Mouse (Mus musculus) embryo, embryonic 10.5 days (tissue): ENCODE results near the gene Scarf1.

ENCODE experiments used
- DNase-seq: peaks from one replicate; pipeline ENCODE4 v3.0.0-alpha.2; 2015; ENCODE audit warnings: low spot score

The Scarf1 gene

DNA sequence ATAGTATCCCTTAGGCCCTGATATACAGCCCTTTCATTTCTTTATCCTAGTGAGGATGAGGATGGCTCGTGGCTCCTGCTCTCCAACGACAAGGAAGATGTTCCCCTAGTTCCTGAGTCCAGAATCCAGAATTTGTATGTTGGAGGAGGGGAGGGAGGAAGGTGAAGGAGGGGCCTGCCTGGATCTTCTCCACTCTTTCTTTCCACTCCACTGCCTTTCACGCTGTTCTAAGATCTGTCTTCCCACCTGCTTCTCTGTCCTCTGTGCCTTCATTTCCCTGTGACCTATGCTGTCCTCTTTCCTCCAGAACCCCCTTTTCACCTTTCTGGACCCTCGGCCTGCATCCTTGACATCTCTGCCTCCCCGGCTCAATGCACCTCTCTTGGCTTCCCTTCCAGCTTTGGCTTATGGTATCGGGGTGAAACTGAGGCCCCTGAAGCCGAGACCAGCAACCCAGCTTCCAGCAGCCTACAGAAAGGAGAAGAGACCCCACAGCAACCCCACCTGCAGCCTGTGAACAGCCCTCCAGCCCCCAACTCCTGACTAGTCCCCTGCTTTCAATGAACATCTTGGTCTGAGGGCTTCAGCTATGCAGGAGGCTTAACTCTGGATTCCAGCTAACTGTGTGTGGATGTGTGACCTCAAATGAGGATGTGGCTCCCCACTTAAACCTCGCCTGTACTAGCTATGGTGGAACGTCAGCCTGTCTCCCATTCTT is 880 bp upstream of the Scarf1 start:
- DNase-seq: no peak

DNA sequence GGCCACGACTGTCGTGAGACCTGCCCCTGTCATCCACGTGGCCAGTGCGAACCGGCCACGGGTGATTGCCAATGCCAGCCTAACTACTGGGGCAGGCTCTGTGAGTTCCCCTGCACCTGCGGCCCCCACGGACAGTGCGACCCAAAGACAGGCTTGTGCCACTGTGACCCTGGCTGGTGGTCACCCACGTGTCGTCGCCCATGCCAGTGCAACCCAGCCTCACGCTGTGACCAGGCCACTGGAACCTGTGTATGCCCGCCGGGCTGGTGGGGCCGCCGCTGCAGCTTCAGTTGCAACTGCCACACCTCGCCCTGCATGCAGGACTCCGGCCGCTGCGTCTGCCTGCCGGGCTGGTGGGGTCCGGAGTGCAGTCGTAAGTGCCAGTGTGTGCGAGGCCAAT is 1.8 kb downstream of the Scarf1 start:
- no peak for DNase-seq

DNA sequence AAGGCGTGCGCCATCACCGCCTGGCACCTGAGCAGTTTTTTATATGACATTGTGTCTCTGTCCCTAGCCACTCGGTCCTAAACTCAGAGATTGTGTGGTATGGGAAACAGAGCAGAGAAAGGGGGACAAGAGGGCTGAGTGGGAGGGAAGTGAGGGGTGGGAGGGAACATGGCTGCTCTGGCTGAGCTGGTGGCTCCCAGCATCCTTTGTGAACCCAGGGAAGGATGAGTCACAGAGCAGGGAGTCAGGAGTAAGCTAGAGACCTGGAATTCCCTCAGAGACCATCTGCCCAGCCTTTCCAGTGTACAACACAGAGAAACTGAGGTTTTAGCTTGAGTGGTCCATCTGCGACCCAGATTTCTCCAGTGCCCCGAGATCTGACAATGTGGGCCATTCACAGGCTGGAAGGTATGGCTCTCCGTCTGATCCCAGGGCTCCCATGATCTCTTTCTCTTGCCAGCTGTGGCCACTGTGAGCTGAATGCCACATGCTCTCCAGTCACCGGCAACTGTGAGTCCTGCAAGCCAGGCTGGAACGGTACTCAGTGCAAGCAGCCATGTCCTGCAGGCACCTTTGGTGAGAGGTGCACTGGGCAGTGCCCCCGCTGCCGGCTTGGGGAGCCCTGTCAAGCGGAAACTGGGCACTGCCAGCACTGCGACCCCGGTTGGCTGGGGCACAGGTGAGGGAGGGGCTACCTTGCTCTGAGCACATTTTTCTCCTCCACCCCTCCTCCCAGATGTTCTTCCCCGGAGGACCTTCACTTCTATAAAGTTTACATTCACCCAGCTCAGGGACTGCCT is 6.7 kb downstream of the Scarf1 start:
- DNase-seq: no peak

DNA sequence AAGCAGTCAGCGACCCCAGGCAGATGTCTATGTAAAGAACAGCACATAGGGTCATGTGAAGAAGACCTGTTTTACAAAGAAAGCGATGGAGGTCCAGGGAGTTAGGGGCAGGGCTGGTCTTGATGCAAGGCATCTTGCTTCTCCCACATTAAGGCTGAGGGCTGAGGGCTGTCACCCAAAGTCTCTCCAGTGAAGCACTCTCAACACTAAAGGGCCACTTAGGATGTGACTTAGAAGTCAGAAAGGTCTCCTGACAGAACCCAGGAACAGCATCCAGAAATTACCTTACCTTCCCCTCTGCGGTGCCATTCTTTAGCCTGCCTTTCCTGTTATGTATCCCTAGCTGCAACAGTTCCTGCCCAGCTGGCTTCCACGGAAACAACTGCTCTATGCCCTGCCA is 8.3 kb downstream of the Scarf1 start:
- no peak for DNase-seq

DNA sequence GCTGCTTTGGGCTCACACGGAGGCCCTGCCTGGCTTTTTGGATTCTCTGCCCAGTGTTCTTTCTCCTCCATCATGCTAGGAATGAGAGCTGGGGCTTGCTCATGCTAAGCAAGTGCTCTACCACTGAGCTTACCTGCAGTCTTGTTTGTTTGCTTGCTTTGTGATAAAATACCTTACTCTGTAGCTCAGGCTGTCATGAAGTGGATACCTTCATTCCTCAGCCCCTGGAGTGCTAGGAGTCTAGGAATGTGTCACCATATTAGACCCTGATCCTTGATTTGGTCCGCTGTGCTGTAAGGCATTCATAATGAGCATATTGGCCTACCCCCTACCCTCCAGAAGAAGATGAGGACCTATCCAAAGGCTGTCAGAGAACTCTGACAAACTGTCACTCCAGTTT is 9.5 kb downstream of the Scarf1 start:
- DNase-seq: no peak

DNA sequence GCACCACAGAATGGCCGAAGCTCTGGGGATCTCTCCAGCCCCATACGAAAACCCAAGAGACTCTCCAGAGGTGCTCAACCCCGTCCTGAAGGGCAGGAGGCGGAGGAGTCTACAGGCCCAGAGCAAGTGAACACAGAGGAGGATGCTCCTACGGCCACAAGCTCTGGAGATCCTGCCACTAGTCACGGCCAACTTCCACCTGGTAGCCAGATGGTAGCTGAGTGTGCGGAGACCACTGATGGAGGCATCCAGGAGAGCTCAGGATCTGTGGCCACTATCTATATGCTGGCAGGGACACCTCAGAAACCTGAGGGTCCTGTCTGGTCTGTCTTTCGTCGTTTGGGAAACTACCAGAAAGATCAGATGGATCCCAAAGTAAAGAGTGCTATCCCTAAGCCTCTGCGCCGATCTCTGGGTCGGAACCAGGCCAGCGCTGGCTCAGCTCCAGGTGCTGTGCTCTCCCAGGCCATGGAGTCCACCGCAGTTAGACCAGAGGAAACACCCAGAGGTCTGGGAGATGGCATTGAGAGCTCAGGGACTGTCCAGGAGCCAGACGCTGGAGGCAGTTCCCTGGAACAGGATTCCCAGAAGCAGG is 12.3 kb downstream of the Scarf1 start:
- DNase-seq: no peak

DNA sequence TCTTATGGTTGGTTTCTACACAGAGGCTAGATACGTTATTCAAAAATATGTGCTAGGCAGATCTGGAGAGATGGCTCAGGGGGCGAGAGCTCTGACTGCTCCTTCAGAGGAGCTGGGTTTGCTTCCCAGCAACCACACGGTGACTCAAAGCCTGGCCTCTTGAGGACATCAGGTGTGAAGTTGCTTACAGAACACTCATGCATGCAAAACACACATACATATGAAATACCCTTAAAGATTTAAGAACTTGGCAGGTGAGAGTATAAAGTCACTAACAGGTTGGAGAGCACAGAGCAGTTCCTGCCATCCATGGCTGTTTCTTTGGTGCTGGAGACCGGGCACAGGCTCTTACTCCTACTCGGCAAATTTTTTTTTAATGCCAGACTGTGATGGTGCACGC is 13.6 kb downstream of the Scarf1 start:
- no peak for DNase-seq

DNA sequence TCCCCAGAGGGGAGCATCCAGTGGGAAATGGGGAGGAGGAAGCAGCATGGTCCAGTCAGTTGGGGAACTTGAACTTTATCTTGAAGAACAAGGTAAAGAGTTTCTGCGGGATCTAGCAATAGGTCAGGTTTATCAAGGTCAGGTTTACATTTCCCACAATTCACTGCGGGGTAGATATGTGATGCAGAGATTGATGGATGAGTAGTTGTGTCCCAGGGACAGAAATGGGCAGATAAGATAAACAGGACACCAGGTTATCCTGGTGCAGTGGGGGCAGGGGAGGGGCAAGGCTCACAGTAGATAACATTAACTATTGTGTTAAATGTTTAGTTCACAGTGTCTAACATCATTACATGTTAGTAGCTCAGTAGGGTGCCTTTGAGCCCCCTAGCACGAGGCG is 16.4 kb downstream of the Scarf1 start:
- DNase-seq: no peak

DNA sequence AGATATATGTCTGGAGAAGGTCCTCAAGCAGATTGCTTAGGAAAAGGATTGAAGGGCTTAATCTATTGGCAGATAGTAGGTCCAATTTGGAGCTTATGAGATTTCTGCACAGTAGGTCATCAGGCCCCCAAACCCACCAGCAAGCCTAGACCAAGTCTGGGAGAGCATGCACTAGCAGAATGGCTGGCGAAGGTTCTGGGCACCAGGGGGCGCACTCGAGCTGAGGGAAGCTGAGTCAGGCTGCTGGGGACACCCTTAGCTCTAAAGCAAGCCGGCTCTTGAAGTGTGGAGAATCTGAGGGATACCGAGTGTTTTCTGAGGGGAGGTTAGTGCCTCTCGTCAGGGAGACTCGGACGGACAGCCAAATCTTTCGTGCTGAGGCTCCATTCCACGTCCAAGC is 17.0 kb downstream of the Scarf1 start:
- DNase-seq: peak; percentile 97

DNA sequence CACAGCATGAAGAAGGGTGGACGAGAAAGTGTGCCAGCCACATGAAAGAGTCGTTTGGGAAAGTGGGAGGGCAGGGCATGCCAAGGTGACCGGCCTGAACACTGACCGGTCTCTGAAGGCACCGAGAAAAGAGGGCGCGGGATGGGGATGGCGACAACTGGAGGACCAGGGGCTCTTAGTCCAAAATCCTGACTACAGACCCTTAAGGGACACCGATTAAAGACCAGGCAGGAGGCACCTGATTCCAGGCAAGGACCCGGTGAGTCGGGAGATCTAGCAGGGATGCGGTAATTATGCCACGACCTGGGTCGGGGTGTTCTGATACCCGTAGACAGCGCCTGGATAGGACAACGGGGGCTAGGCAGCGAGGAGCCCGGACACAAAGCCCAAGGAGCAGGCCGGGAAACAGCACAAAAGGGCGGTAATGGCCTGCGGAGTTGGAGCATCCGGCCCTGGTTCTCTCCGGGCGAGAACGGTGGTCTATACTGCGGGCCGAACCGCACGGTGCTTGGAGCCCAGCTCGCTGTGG is 17.6 kb downstream of the Scarf1 start:
- DNase-seq: peak; percentile 63

DNA sequence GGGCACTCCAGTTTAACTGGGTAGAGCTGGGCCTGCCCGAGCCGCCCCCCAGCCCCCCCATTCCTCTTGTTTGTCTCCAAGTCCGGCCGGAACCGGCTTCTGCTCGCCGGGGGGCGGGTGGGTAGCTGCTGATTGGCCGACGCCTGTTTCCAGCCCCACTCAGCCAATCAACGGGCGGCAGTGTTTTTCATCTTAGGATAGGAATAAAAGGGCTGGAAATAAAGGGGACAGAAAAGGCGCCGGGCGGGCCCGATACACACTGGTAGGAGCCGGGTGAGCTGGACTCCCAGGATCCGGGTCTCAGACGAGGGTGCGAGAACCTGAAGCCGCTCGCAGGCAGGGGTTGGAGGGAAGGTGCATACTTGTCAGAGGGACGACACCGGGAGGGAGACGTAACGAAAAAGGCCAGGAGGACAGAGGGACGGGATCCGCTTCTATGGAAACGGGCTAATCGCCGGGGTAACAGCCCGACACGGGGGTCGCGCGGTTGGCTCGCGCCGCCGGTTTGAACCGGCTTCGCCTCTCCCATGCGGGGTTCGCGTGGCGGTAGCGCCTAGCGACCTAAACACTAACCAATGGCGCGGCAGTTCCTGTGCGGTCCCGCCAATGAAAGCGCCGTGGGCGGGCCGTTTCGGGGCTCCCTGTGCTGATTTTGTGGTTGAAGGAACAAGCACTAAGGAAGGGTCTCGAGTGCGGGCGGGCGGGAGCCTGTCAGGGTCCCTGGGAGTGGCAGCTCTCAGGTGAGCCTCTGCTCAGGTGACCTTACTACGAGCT is 18.3 kb downstream of the Scarf1 start, which contains the start of gene Slc43a2:
Slc43a2 (plus strand) TSS at position 226 of the 774 bp plus-strand sequence.
- DNase-seq: peak; percentile 98

DNA sequence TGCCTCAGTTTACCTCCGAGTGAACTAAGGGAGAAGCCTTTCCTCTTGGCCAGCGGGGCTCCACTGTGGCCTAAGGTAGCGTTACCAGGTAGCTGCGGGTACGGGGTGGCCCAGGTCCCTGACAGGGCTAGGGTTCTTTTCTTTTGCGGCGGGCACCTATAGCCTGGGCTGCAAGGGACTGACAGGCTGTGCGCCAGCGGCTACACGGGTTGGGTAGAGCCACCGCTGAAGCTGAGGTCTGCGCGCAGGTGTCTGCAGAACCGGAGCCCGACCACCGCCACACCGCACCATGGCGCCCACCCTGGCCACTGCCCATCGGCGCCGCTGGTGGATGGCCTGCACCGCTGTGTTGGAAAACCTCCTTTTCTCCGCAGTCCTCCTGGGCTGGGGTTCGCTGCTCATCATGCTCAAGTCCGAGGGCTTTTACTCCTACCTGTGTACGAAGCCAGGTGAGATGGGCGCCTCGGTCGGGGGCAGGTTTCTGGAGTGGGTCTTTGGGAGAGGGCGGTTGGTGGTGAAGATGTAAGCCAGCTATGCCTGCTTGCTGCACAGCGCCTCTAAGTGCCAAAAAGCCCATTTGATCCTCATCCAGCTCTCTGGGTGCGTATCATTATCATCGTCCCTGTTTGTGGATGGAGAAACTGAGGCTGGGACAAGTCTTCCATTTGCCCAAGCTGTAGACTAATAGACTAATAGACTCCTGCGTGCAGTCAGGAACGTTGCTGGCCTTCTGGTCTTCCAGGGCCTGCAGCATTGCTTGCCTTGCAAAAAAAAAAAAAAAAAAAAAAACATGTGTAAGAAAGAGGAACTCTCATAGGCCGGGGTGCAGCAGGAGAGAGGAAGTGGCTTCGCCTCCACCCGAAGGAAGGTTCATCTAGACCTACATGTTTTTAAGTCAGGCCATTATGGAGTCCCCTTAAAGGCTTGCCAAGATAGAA is 19.3 kb downstream of the Scarf1 start:
- peak; percentile 26 for DNase-seq

DNA sequence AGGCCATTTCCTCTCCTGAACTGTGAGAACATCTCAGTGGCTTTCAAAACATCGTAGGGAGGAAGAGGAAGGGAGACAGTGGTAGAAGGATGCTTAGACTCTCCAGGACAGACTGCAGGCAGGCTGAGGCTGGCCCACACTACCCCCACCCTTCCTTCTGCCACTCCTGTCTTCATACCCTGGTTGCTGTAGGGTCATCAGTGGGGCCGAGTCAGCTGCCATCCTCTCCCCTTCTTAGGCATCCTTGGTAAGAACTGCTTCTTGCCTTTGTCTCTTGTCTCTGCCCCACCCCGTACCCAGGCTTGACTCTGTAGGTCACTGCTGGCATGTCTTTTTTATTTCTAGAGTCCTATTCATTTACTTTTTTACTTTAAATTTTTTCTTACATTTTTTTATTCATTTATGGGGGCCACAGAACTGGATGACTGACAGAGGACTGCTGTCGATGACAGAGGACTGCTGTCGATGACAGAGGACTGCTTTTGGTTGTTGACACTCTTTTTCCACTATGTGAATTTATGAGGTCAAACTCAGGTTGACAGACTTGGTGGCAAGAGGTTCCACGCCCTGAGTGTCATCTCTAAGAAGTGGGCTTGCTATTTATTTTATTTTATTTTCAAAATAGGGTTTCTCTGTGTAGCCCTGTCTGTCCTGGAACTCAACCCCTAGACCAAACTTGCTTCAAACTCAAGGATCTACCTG is 20.1 kb downstream of the Scarf1 start:
- no peak for DNase-seq

DNA sequence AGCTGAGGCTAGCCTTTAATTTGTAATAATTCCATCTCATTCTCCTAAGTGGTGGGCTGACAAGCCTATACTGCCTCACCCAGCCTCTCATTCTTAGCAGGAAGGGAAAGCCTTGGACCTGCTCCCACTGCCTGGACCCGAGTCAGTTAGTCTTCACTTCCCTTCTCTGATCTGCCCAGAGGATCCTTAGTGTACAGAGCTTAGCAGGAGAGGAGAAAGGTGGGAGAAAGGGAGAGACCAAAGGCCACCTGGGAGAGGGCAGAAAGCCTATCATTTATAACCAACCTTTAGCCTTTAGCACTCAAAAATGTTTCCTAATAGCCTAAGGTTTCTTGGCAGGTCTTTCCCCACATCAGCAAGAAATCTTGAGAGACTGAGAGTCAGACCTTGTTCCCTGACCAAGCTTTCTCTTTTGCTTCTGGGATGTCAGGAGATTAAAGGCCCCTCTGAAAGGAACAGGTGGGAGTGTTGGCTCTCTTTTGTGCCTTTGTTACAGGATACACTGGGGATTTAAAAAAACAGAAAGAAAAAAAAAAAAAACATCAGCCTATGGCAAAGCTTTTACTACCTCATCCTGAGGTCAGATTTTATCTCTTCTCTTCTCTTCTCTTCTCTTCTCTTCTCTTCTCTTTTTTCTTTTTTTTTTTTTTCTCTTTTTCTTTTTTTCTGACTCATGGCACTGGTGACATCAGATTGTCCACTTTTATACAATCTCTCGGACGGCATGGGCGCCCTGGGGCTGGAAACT is 21.1 kb downstream of the Scarf1 start:
- no peak for DNase-seq

DNA sequence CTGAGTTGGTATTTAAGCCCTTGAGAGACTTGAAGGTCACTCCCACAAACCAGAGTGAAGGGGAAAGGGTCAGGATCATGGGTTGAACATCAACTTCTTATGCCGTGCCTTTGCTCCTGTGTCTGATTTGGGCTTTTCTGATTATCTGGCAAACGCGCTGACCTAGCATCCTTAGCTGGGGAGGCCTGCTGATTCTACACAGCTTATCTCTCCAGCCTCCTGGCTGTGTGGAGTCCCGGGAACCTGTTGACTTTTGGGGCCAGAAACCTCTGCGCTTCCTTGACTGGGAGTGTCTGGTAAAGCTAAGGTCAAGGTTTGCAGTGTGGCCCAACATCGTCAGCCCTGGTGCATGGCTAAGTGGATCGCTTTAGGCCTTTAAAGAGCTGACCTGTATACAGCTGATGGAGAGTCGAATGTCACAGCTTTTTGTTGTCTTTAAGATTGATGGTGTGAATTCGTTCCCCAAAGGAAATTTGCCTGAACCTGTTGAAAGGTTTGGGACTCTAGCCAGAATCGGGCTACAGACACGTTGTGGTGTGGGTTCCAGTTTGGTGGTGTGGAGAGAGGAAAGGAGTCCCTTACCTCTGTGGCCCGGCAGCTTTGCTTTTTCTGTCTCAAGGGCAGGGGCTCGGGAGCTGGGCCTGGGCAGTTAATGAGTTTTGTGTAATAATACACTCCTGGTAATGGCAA is 21.9 kb downstream of the Scarf1 start:
- no peak for DNase-seq

DNA sequence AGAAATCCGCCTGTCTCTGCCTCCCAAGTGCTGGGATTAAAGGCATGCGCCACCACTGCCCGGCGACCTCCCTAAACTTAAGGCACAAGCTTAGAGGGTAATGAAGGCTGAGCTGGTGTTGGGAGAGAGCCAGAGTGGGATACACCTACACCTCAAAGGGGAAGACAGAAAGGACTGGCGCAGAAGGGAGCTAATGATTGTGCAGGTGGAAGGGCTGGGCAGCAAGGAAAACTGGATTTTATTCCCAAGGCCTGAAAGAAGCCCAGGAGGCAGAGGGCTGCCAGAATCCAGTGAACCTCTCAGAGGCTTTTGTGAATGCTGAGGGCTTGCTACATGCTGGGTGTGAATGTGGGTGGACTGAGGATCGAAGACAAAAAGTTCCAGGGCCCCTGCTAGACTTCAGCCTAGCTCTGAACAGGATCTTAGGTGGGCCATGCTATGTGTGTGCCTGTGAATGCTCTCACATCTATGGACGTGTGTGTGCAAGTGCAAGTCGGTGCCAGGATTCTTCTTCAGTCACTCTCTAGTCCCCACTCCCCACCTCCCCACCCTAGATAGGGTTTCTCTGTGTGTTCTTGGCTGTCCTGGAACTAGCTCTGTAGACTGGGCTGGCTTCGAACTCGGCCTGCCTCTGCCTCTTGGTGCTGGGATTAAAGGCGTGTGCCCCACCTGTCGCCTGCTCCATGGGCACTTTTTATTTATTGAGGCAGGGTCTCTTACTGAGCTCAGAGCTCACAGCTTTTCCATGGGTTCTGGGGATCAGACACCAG is 23.1 kb downstream of the Scarf1 start:
- no peak for DNase-seq

DNA sequence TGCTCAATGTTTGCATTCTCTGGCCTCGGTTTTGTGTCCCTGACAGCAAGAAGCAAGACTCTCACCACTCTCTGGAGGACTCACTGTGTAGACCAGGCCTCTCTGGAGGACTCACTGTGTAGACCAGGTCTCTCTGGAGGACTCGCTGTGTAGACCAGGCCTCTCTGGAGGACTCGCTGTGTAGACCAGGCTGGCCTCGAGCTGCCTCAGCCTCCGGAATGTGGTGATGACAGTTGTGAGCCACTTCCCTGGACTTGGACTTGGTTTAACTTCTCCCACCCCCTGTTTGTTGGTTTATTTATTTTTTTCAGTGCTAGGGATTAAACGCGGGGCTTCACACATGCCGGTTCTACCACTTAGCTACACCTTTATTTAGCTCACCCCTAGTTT is 23.7 kb downstream of the Scarf1 start:
- DNase-seq: no peak

DNA sequence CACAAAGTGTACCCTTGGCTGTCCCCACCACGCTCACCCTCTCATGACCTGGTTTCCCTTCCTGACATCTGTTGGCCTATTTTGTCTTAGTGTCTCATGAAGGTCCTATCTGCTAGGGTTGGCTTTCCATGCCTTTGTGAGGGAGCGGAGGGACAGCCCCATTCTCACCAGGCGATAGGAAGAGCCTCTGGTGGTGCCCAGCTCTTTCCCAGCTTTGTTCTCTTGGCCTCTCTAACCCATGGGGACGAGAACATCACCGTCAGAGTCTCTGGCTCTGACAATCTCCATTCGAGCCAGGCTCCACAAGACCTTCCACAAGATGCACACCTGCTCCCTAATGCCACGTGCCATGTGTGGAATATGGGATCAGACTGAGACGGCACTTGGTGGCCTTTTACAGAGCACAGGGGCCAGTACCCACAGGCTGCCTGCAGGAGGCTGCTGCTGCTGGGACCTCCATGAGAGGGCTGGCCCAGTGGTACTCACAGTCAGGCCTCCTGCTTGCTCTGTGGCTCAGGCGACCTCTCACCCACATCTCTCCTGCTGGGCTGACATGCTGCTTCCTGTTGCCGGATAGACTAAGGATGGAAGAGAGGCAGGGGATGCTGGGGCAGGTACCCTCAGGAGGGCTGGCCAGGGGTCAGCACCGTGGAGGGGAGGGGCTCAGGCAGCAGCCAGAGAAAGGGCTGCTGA is 24.3 kb downstream of the Scarf1 start:
- peak; percentile 39 for DNase-seq
